Mouse (Mus musculus): ENCODE results near the gene Plxdc2. TPM values are rescaled to one million over a fixed set of nuclear protein-coding genes. Genes with fewer than 3 reads are reported as not detected.

Gene Plxdc2
- polyA plus RNA-seq, 1 experiment from 2014 or later, result 36.4 TPM

- H3K36me3 ChIP-seq (ENCODE audit: control insufficient read depth, insufficient read depth, low read length), result no peaks in the 10 kb centered on the region
- H3K9ac ChIP-seq (ENCODE audit: low read depth, low read length), result no peak overlapping the region
- no peak overlapping the region for H3K4me3 ChIP-seq (ENCODE audit: low read depth, low read length)
- H3K9me3 ChIP-seq (ENCODE audit: control insufficient read depth, low read length), result no peaks in the 10 kb centered on the region
- H3K4me2 ChIP-seq (ENCODE audit: low read depth, low read length), result no peak overlapping the region
- no peaks in the 10 kb centered on the region for H3K27me3 ChIP-seq (replicated peaks; ENCODE audit: control insufficient read depth, insufficient read depth, low read length)
- no peak overlapping the region for H3K27ac ChIP-seq (replicated peaks; ENCODE audit: low read depth, low read length)
- H3K4me1 ChIP-seq (ENCODE audit: control insufficient read depth, insufficient read depth, low read length), result no peaks in the 10 kb centered on the region
- ATAC-seq (ENCODE audit: low read depth), result no peak
- DNase-seq (ENCODE audit: low spot score), result peak; percentile 39
- WGBS, result 71% methylated on average over 3 of the region's 3 CpGs
Measured at GRCm38 (mm10) chr2:16491242-16491641, 135.1 kb downstream of the Plxdc2 start.

DNA sequence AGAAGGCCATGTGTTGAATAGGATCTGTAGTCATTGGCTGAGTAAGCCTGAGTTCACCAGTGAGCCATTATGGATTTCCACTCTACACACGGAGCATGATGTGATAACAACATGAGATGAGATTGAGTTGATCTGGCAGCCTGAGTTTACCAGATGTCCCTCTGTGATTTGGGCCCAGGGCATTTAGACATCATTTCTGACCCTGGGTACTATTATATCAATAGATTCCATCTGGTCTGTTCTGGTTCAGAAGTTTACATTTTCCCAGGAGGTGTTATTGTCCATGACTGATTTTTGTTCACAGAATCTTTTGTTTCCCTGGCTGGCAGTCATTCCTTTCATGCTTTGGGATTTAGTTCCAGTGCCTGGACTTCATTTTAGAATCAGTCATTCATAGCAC, 146.7 kb downstream of the Plxdc2 start:
- WGBS, result 28% methylated on average over 1 of the region's 1 CpGs
- Histone ChIP-seq H3K27ac (replicated peaks; ENCODE audit: low read depth, low read length) (no peak overlapping the region), H3K9me3 (ENCODE audit: control insufficient read depth, low read length) (no peaks in the 10 kb centered on the region), H3K9ac (ENCODE audit: low read depth, low read length) (no peak overlapping the region), H3K27me3 (replicated peaks; ENCODE audit: control insufficient read depth, insufficient read depth, low read length) (no peaks in the 10 kb centered on the region), H3K4me3 (ENCODE audit: low read depth, low read length) (no peak overlapping the region), H3K4me2 (ENCODE audit: low read depth, low read length) (no peak overlapping the region), H3K36me3 (ENCODE audit: control insufficient read depth, insufficient read depth, low read length) (no peaks in the 10 kb centered on the region), H3K4me1 (ENCODE audit: control insufficient read depth, insufficient read depth, low read length) (no peaks in the 10 kb centered on the region)
- 0 out of 2 replicates have a peak, but pooled peaks have one; percentile 26 for ATAC-seq (ENCODE audit: low read depth)
- DNase-seq (ENCODE audit: low spot score), result no peak

DNA sequence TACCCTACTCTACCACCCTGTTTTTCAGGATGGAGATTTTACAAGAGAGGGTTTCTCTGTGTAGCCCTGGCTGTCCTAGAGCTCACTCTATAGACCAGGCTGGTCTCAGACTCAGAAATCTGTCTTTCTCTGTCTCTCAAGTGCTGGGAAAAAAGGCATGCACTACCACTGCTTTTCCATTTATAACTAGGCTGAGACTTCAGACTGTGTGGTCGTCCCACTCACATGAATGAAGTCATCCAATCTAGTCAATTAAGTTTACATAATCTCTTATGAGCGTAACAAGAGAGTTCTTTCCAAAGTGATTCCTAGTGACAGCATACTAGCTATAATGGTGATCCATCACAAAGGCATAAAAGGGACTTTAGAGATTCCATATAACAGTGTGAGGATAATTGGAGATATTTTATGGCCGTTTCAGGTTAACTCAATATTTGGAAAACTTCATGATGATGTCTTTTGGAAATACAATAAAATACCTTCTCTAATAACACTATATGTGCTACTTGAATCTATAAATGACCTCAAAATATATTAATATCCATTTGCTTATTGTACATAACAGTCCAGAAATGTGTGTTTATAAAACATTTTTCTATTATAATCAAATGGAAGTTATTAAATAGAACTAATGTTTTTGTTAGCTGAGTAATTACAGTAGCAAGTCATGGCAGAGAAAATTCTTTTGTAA, 151.6 kb downstream of the Plxdc2 start:
- DNase-seq (ENCODE audit: low spot score) (no peak), ATAC-seq (ENCODE audit: low read depth) (no peak)
- Histone ChIP-seq H3K27ac (replicated peaks; ENCODE audit: low read depth, low read length) (no peak overlapping the region), H3K9me3 (ENCODE audit: control insufficient read depth, low read length) (no peaks in the 10 kb centered on the region), H3K4me3 (ENCODE audit: low read depth, low read length) (no peak overlapping the region), H3K9ac (ENCODE audit: low read depth, low read length) (no peak overlapping the region), H3K27me3 (replicated peaks; ENCODE audit: control insufficient read depth, insufficient read depth, low read length) (no peaks in the 10 kb centered on the region), H3K36me3 (ENCODE audit: control insufficient read depth, insufficient read depth, low read length) (no peaks in the 10 kb centered on the region), H3K4me1 (ENCODE audit: control insufficient read depth, insufficient read depth, low read length) (no peaks in the 10 kb centered on the region), H3K4me2 (ENCODE audit: low read depth, low read length) (no peak overlapping the region)
- 64% methylated on average over 3 of the region's 3 CpGs for WGBS

DNA sequence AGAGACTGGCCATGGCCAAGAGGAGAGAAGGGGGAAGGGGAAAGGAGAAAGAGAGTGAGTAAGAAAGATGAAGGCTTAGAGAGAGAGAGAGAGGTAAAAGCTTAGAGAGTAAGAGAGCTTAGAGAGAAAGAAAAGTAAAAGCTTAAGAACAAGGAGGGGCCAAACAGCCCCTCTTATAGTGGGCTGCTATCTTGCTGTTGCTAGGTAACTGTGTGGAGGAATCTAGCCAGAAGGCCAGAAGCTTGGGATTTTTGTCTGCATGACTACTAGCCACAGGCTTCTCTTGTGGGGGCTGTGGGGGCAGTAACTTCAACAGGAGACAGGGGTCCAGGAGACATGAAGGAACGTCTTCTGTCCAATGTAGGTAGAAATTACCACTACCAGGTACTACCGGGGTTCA, 162.0 kb downstream of the Plxdc2 start:
- DNase-seq (ENCODE audit: low spot score) (no peak), ATAC-seq (ENCODE audit: low read depth) (no peak)
- H3K4me3 ChIP-seq (ENCODE audit: low read depth, low read length), result no peak overlapping the region
- H3K9ac ChIP-seq (ENCODE audit: low read depth, low read length), result no peak overlapping the region
- no peak overlapping the region for H3K4me2 ChIP-seq (ENCODE audit: low read depth, low read length)
- H3K36me3 ChIP-seq (ENCODE audit: control insufficient read depth, insufficient read depth, low read length), result no peaks in the 10 kb centered on the region
- no peak overlapping the region for H3K27ac ChIP-seq (replicated peaks; ENCODE audit: low read depth, low read length)
- no peaks in the 10 kb centered on the region for H3K4me1 ChIP-seq (ENCODE audit: control insufficient read depth, insufficient read depth, low read length)
- H3K27me3 ChIP-seq (replicated peaks; ENCODE audit: control insufficient read depth, insufficient read depth, low read length), result no peaks in the 10 kb centered on the region
- WGBS, result 84% methylated on average over 2 of the region's 2 CpGs
- H3K9me3 ChIP-seq (ENCODE audit: control insufficient read depth, low read length), result no peaks in the 10 kb centered on the region

DNA sequence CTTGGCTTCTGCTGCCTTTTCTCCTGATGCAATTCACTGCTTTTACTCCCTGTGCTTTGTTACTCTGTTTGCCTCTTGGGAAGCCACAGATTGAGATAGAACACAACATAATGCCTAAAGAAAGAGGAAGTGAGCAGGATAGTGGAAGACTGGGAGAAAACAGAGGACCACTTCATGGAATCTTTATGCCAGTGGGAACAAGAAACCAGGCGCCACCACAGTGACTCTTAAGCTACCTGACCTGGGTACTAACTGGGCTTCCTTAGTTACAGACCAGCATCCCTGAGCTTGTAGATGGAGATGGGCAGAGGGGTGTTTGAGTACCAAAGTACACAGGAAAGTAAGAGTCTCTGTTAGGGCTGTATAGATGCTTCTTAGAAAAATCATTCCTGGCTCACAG, 167.3 kb downstream of the Plxdc2 start:
- 65% methylated on average over 1 of the region's 1 CpGs for WGBS
- no peak overlapping the region for H3K9ac ChIP-seq (ENCODE audit: low read depth, low read length)

GRCm38 (mm10) chr2:16532244-16532643, 176.1 kb downstream of the Plxdc2 start:
- Histone ChIP-seq H3K4me1 (ENCODE audit: control insufficient read depth, insufficient read depth, low read length) (no peaks in the 10 kb centered on the region), H3K4me3 (ENCODE audit: low read depth, low read length) (no peak overlapping the region), H3K4me2 (ENCODE audit: low read depth, low read length) (no peak overlapping the region), H3K9me3 (ENCODE audit: control insufficient read depth, low read length) (no peaks in the 10 kb centered on the region), H3K9ac (ENCODE audit: low read depth, low read length) (no peak overlapping the region), H3K27ac (replicated peaks; ENCODE audit: low read depth, low read length) (no peak overlapping the region), H3K27me3 (replicated peaks; ENCODE audit: control insufficient read depth, insufficient read depth, low read length) (no peaks in the 10 kb centered on the region), H3K36me3 (ENCODE audit: control insufficient read depth, insufficient read depth, low read length) (no peaks in the 10 kb centered on the region)
- ATAC-seq (ENCODE audit: low read depth) (no peak; the same call in 1 of the 2 replicates), DNase-seq (ENCODE audit: low spot score) (no peak)
- 55% methylated on average over 1 of the region's 1 CpGs for WGBS

More for the DNA sequence above, 167.3 kb downstream of the Plxdc2 start:
- Histone ChIP-seq H3K36me3 (ENCODE audit: control insufficient read depth, insufficient read depth, low read length) (no peaks in the 10 kb centered on the region), H3K4me3 (ENCODE audit: low read depth, low read length) (no peak overlapping the region), H3K9me3 (ENCODE audit: control insufficient read depth, low read length) (no peaks in the 10 kb centered on the region), H3K27ac (replicated peaks; ENCODE audit: low read depth, low read length) (no peak overlapping the region), H3K4me1 (ENCODE audit: control insufficient read depth, insufficient read depth, low read length) (no peaks in the 10 kb centered on the region), H3K27me3 (replicated peaks; ENCODE audit: control insufficient read depth, insufficient read depth, low read length) (no peaks in the 10 kb centered on the region), H3K4me2 (ENCODE audit: low read depth, low read length) (no peak overlapping the region)
- ATAC-seq (ENCODE audit: low read depth) (no peak), DNase-seq (ENCODE audit: low spot score) (no peak)

DNA sequence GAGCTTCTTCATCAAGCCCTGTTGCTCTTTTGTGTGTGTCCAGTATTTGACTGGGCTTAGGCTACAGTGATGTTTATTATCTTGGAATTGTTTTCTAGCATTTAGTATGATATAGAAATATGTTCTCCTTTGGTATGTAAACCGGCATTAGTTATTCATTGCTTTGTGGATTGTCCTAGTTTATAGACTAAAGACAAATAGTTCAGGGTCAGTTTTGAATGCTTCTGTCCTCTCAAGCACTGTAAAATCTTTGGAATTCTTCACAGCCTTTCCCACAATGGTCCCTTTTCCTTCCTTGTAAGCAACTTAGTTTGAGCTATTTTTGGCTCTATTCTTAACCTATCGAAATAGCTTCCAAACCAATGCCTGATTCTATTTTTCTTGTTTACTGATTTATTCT, 178.5 kb downstream of the Plxdc2 start:
- no peaks in the 10 kb centered on the region for H3K4me1 ChIP-seq (ENCODE audit: control insufficient read depth, insufficient read depth, low read length)
- H3K4me3 ChIP-seq (ENCODE audit: low read depth, low read length), result no peak overlapping the region
- DNase-seq (ENCODE audit: low spot score), result no peak
- peaks cover 5% of the 10 kb centered on the region; the same call in 1 of the 2 replicates for H3K9me3 ChIP-seq (ENCODE audit: control insufficient read depth, low read length)
- H3K27me3 ChIP-seq (replicated peaks; ENCODE audit: control insufficient read depth, insufficient read depth, low read length), result no peaks in the 10 kb centered on the region
- 73% methylated on average over 2 of the region's 2 CpGs for WGBS
- H3K4me2 ChIP-seq (ENCODE audit: low read depth, low read length), result no peak overlapping the region
- no peaks in the 10 kb centered on the region for H3K36me3 ChIP-seq (ENCODE audit: control insufficient read depth, insufficient read depth, low read length)
- H3K27ac ChIP-seq (replicated peaks; ENCODE audit: low read depth, low read length), result no peak overlapping the region
- H3K9ac ChIP-seq (ENCODE audit: low read depth, low read length), result no peak overlapping the region
- no peak for ATAC-seq (ENCODE audit: low read depth)

GRCm38 (mm10) chr2:16541226-16541625, 185.1 kb downstream of the Plxdc2 start:
- H3K4me1 ChIP-seq (ENCODE audit: control insufficient read depth, insufficient read depth, low read length), result no peaks in the 10 kb centered on the region
- whole genome bisulfite sequencing, result 67% methylated on average over 3 of the region's 3 CpGs
- no peak overlapping the region for H3K4me2 ChIP-seq (ENCODE audit: low read depth, low read length)
- ATAC-seq (ENCODE audit: low read depth), result no peak
- peaks cover 5% of the 10 kb centered on the region; the same call in 1 of the 2 replicates for H3K9me3 ChIP-seq (ENCODE audit: control insufficient read depth, low read length)
- H3K9ac ChIP-seq (ENCODE audit: low read depth, low read length), result no peak overlapping the region
- H3K36me3 ChIP-seq (ENCODE audit: control insufficient read depth, insufficient read depth, low read length), result no peaks in the 10 kb centered on the region
- H3K27ac ChIP-seq (replicated peaks; ENCODE audit: low read depth, low read length), result no peak overlapping the region
- H3K4me3 ChIP-seq (ENCODE audit: low read depth, low read length), result no peak overlapping the region
- no peaks in the 10 kb centered on the region for H3K27me3 ChIP-seq (replicated peaks; ENCODE audit: control insufficient read depth, insufficient read depth, low read length)
- DNase-seq (ENCODE audit: low spot score), result no peak

DNA sequence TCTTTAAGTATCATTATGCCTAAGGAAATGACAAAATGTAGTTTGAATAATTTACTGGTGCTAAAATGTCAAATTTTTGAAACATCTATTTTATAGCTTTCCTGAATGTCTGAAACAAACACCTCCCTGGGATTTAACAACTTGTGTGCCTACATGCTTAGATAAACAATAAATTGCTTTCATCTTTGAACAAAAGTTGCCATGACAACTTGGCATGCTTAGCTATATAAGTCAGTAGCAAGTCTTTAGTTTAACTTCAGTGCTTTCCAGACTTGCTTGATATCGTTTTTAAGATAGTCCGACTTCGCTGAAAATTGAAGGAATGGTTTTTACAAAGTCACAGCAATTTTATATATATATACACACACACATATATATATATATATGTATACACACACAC, 189.1 kb downstream of the Plxdc2 start:
- WGBS, result 82% methylated on average over 3 of the region's 3 CpGs
- Histone ChIP-seq H3K36me3 (ENCODE audit: control insufficient read depth, insufficient read depth, low read length) (no peaks in the 10 kb centered on the region), H3K27me3 (replicated peaks; ENCODE audit: control insufficient read depth, insufficient read depth, low read length) (no peaks in the 10 kb centered on the region), H3K9me3 (ENCODE audit: control insufficient read depth, low read length) (no peaks in the 10 kb centered on the region), H3K4me2 (ENCODE audit: low read depth, low read length) (no peak overlapping the region), H3K4me3 (ENCODE audit: low read depth, low read length) (no peak overlapping the region), H3K9ac (ENCODE audit: low read depth, low read length) (no peak overlapping the region), H3K27ac (replicated peaks; ENCODE audit: low read depth, low read length) (no peak overlapping the region), H3K4me1 (ENCODE audit: control insufficient read depth, insufficient read depth, low read length) (no peaks in the 10 kb centered on the region)
- DNase-seq (ENCODE audit: low spot score), result peak; percentile 38
- ATAC-seq (ENCODE audit: low read depth), result no peak

All from embryonic facial prominence, embryonic 14.5 days (tissue).